8 mouse cellular contexts compared by ENCODE assay signal in the genomic region with DNA sequence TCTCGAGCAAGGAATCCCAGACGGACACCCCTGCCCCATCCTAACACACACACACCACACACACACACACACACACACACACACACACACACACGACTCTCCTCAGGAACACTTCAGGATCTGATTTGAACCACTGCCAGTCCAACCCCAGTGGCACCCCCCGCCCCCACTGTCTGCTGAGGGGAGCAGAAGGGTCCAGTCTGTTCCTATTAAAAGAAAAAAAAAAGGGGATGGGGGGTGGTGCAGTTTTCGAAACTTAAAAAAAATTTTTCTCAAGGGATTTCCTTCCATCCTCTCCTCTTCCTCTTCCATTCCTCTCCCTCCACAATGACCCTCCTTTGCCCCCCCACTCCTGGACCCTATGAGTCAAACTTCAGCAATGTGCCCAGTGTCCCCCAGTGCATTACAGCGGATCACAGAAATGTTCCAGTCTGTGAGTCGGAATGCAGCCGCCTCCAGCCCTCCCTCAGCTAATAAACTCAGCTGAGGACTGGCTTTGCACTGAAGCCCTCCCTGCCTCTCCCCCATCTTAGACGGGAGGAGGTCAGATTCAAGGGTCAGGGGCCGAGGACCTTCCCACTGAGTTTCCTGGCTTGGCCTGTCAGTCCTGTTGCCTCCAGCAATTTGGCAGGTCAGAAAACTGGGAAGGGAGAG. TPM values are rescaled to one million over a fixed set of nuclear protein-coding genes. Genes with fewer than 3 reads are reported as not detected.
A peak's percentile ranks its signal among the peaks of the same experiment; 100 is the strongest.
DNase-seq lines count a peak whose midpoint lies in the region; ATAC-seq and TF ChIP-seq lines count a peak whose summit lies in the region.

No protein-coding gene starts in this region.

- no peak; the same call in none of the 2 replicates for TF ChIP-seq POLR2A in embryonic fibroblast, embryonic 13.5 days (IDR thresholded peaks at IDR 0.05; ENCODE audit: low read depth, low read length)

- intact Hi-C loops in left cerebral cortex, postnatal 10 days (cut with DNase I), result no loop called here
- intact Hi-C loops in left cerebral cortex, postnatal 36 days (cut with DNase I), result loop anchor here (5.0 kb wide), 1 partner anchor 45 kb away; no protein-coding TSS in a partner anchor

- peak overlapping the region; percentile 99 for H3K9ac ChIP-seq in hindbrain, embryonic 12.5 days
- H3K9ac ChIP-seq in liver, embryonic 12.5 days, result peak overlapping the region; percentile 80
- peak overlapping the region; percentile 97 for H3K9ac ChIP-seq in neural tube, embryonic 11.5 days (ENCODE audit: low read length)

- no peak for DNase-seq in neural tube, embryonic 11.5 days (ENCODE audit: low spot score)
- DNase-seq in left cerebral cortex, postnatal 10 days (ENCODE audit: extremely low spot score in 1 of 2, low spot score in 2 of 2), result no peak
- no peak for DNase-seq in left cerebral cortex, postnatal 36 days (ENCODE audit: low spot score in 2 of 2)

- H3K27me3 ChIP-seq in megakaryocyte, embryonic 14.5 days (replicated peaks), result peaks cover 71% of the 10 kb centered on the region
- peaks cover 7% of the 10 kb centered on the region; the same call in 1 of the 2 replicates for H3K27me3 ChIP-seq in hindbrain, embryonic 12.5 days
- H3K27me3 ChIP-seq in liver, embryonic 12.5 days (replicated peaks), result peaks cover 44% of the 10 kb centered on the region
- no peaks in the 10 kb centered on the region for H3K27me3 ChIP-seq in neural tube, embryonic 11.5 days (ENCODE audit: control insufficient read depth, insufficient read depth, low read length)

- ATAC-seq in megakaryocyte, adult 5-6 weeks (ENCODE audit: poor library complexity, severe bottlenecking), result no peak
- no peak for ATAC-seq in hindbrain, embryonic 12.5 days (ENCODE audit: low FRiP score)
- ATAC-seq in liver, embryonic 12.5 days, result no peak; the same call in 1 of the 2 replicates
- no peak; the same call in 1 of the 2 replicates for ATAC-seq in neural tube, embryonic 11.5 days (ENCODE audit: insufficient read depth, low FRiP score, low TSS enrichment)

- H3K4me3 ChIP-seq in megakaryocyte, embryonic 14.5 days (replicated peaks), result peak overlapping the region; percentile 96
- H3K4me3 ChIP-seq in embryonic fibroblast, embryonic 13.5 days (ENCODE audit: insufficient read depth, low read length), result peak overlapping the region; percentile 97
- peak overlapping the region; percentile 96 for H3K4me3 ChIP-seq in hindbrain, embryonic 12.5 days
- peak overlapping the region; percentile 76 for H3K4me3 ChIP-seq in liver, embryonic 12.5 days
- H3K4me3 ChIP-seq in neural tube, embryonic 11.5 days (ENCODE audit: low read depth, low read length), result peak overlapping the region; percentile 93

- WGBS in hindbrain, embryonic 12.5 days, result 10% methylated on average over 10 of the region's 10 CpGs
- whole genome bisulfite sequencing in liver, embryonic 12.5 days (ENCODE audit: insufficient replicate concordance), result 16% methylated on average over 10 of the region's 10 CpGs
- 7% methylated on average over 10 of the region's 10 CpGs for WGBS in neural tube, embryonic 11.5 days

- H3K4me2 ChIP-seq in hindbrain, embryonic 12.5 days (replicated peaks), result peak overlapping the region; percentile 79
- H3K4me2 ChIP-seq in liver, embryonic 12.5 days, result peak overlapping the region; percentile 97
- peak overlapping the region; percentile 79 for H3K4me2 ChIP-seq in neural tube, embryonic 11.5 days (ENCODE audit: low read depth)

- no peaks in the 10 kb centered on the region for H3K36me3 ChIP-seq in megakaryocyte, embryonic 14.5 days (replicated peaks; ENCODE audit: low read length)
- no peaks in the 10 kb centered on the region for H3K36me3 ChIP-seq in hindbrain, embryonic 12.5 days
- no peaks in the 10 kb centered on the region for H3K36me3 ChIP-seq in liver, embryonic 12.5 days
- H3K36me3 ChIP-seq in neural tube, embryonic 11.5 days (ENCODE audit: control insufficient read depth, insufficient read depth, low read length), result no peaks in the 10 kb centered on the region

- no peaks in the 10 kb centered on the region for H3K9me3 ChIP-seq in megakaryocyte, embryonic 14.5 days
- no peaks in the 10 kb centered on the region for H3K9me3 ChIP-seq in hindbrain, embryonic 12.5 days (replicated peaks)
- no peaks in the 10 kb centered on the region for H3K9me3 ChIP-seq in liver, embryonic 12.5 days (replicated peaks)
- H3K9me3 ChIP-seq in neural tube, embryonic 11.5 days (ENCODE audit: control insufficient read depth, low read length), result no peaks in the 10 kb centered on the region

- no peak for TF ChIP-seq CTCF in embryonic fibroblast, embryonic 13.5 days (IDR thresholded peaks at IDR 0.05; ENCODE audit: borderline replicate concordance, insufficient read depth, low read length)

- H3K4me1 ChIP-seq in megakaryocyte, embryonic 14.5 days, result peaks cover 66% of the 10 kb centered on the region
- peaks cover 19% of the 10 kb centered on the region for H3K4me1 ChIP-seq in embryonic fibroblast, embryonic 13.5 days (ENCODE audit: control insufficient read depth, insufficient read depth, low read length)
- H3K4me1 ChIP-seq in hindbrain, embryonic 12.5 days, result peaks cover 54% of the 10 kb centered on the region
- H3K4me1 ChIP-seq in liver, embryonic 12.5 days, result peaks cover 74% of the 10 kb centered on the region
- peaks cover 20% of the 10 kb centered on the region for H3K4me1 ChIP-seq in neural tube, embryonic 11.5 days (ENCODE audit: control insufficient read depth, insufficient read depth, low read length)

- peak overlapping the region; percentile 97 for H3K27ac ChIP-seq in embryonic fibroblast, embryonic 13.5 days (ENCODE audit: insufficient read depth, low read length)
- H3K27ac ChIP-seq in hindbrain, embryonic 12.5 days, result peak overlapping the region; percentile 97
- peak overlapping the region; percentile 80 for H3K27ac ChIP-seq in liver, embryonic 12.5 days
- peak overlapping the region; percentile 93 for H3K27ac ChIP-seq in neural tube, embryonic 11.5 days (ENCODE audit: low read depth, low read length)

RNA-seq across cellular contexts. Expression of a gene that starts 12.2 kb away (rescaled TPM):
- 26.8 and 31.2 TPM in 2 replicates for polyA plus RNA-seq in megakaryocyte, embryonic 14.5 days (2012; ENCODE audit: insufficient read depth, low replicate concordance)
- 15.6 and 17.2 TPM in 2 replicates for total RNA-seq in megakaryocyte, adult 5-6 weeks (2015)
- 5.7 and 6.2 TPM in 2 replicates for total RNA-seq in megakaryocyte, adult 5-6 weeks (2017)
- polyA plus RNA-seq in embryonic fibroblast, embryonic 13.5 days (2011; ENCODE audit: insufficient read length, low read depth, missing spikeins), result 51.8 and 60.1 TPM in 2 replicates
- 26.7 and 29.1 TPM in 2 replicates for polyA plus RNA-seq in hindbrain, embryonic 12.5 days (2016; fragmentation: Nextera tagmentation; extraction: Ambion mirVana)
- 14.0 and 14.3 TPM in 2 replicates for polyA plus RNA-seq in liver, embryonic 12.5 days (2016; fragmentation: Nextera tagmentation; extraction: Ambion mirVana)
- polyA plus RNA-seq in neural tube, embryonic 11.5 days (2014; fragmentation: Nextera tagmentation; extraction: Ambion mirVana), result 21.0 and 23.2 TPM in 2 replicates
- 10 to 100 TPM; 21.5 to 23.5 TPM for total RNA-seq in left cerebral cortex, postnatal 10 days (2021)
- 10 to 100 TPM; 21.4 to 36.4 TPM for total RNA-seq in left cerebral cortex, postnatal 36 days (2021)

RNA-seq across cellular contexts. Expression of a gene that starts 53.8 kb away (rescaled TPM):
- polyA plus RNA-seq in megakaryocyte, embryonic 14.5 days (2012; ENCODE audit: insufficient read depth, low replicate concordance), result 58.7 and 61.4 TPM in 2 replicates
- total RNA-seq in megakaryocyte, adult 5-6 weeks (2015), result 42.3 and 47.1 TPM in 2 replicates
- total RNA-seq in megakaryocyte, adult 5-6 weeks (2017), result 33.1 and 33.5 TPM in 2 replicates
- polyA plus RNA-seq in embryonic fibroblast, embryonic 13.5 days (2011; ENCODE audit: insufficient read length, low read depth, missing spikeins), result 136 and 167 TPM in 2 replicates
- polyA plus RNA-seq in hindbrain, embryonic 12.5 days (2016; fragmentation: Nextera tagmentation; extraction: Ambion mirVana), result 41.6 and 43.3 TPM in 2 replicates
- 83.8 and 88.7 TPM in 2 replicates for polyA plus RNA-seq in liver, embryonic 12.5 days (2016; fragmentation: Nextera tagmentation; extraction: Ambion mirVana)
- 29.2 and 29.3 TPM in 2 replicates for polyA plus RNA-seq in neural tube, embryonic 11.5 days (2014; fragmentation: Nextera tagmentation; extraction: Ambion mirVana)
- total RNA-seq in left cerebral cortex, postnatal 10 days (2021), result 100 to 1,000 TPM; 122 to 127 TPM
- 100 to 1,000 TPM; 165 to 196 TPM for total RNA-seq in left cerebral cortex, postnatal 36 days (2021)
